Mouse (Mus musculus): ENCODE results near the gene Siva1.

Siva1 gene

DNA sequence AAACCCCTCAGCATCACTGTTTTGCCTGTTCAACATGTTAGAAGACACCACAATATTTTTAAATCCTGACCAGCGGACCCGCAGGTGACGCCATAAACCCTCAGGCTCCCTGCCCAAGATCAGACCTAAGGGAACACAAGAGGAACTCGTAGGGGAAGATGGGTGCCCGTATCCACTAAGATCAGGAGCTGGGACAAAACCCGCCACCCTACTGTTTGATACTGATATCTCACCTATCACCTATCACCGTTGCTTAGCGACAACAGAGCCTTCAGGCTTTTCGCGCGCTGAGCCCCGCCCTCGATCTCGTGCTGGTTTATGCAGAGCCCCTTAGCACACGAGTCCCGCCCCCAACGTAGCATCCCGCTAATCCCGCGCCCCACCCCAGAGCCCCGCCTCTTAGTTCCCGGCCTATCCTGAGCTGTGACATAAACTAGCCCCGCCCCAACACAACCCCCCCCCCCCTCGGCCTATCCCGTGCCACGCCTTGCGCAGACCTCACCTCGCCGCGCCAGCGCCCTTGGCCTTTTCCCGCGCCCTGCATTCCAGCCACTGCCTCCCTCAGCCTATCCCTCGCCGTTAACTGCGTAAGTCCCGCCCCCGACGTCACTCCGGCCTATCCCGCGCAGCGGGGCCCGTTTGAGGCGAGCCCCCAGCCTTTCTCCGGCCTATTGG is at the start of gene Siva1:
Gene Siva1 (plus strand): TSS at position 500 of the 675 bp plus-strand sequence.
- Histone ChIP-seq H3K9me3 (ENCODE audit: low read length) (no peaks in the 10 kb centered on the region), H3K27me3 (ENCODE audit: insufficient read depth, low read length) (peaks cover 3% of the 10 kb centered on the region; the same call in 1 of the 2 replicates), H3K36me3 (ENCODE audit: insufficient read depth, low read length) (peaks cover 34% of the 10 kb centered on the region), H3K4me1 (replicated peaks; ENCODE audit: low read depth, low read length) (peaks cover 44% of the 10 kb centered on the region), H3K4me3 (replicated peaks; ENCODE audit: low read length) (peak within 1 kb of the TSS; percentile 97)
- TF ChIP-seq CTCF (conservative IDR thresholded peaks at IDR 0.05; ENCODE audit: low read length): no peak
- TF ChIP-seq NANOG (IDR thresholded peaks at IDR 0.05; ENCODE audit: borderline replicate concordance, low read length): no peak
- no peak for TF ChIP-seq POU5F1 (IDR thresholded peaks at IDR 0.05; ENCODE audit: borderline replicate concordance, low read length)

DNA sequence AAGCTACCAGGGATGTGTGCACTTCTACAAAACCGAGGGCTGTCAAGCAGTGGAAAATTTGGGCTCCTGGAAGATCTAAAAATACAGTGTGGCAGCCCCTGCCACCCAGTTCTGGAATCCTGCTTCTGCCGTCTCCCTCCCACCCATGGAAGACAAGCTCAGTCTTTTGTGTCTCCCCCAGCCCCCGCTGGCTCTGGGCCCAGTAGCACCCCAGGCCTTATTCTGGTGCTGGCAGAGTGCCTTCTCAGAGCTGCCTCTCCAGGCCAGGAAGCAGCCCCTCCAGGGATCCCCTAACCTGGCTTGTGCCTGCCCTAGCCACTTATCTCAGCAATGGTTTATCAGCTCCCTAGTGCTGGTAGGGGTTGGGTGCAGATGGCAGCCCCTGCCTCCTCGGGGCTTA is 49.5 kb upstream of the Siva1 start:
- Histone ChIP-seq H3K9me3 (ENCODE audit: low read length) (no peaks in the 10 kb centered on the region), H3K36me3 (ENCODE audit: insufficient read depth, low read length) (peaks cover 10% of the 10 kb centered on the region; the same call in 1 of the 2 replicates), H3K4me3 (replicated peaks; ENCODE audit: low read length) (no peak overlapping the region), H3K4me1 (replicated peaks; ENCODE audit: low read depth, low read length) (peaks cover 72% of the 10 kb centered on the region), H3K27me3 (ENCODE audit: insufficient read depth, low read length) (peaks cover 21% of the 10 kb centered on the region)
- TF ChIP-seq NANOG (IDR thresholded peaks at IDR 0.05; ENCODE audit: borderline replicate concordance, low read length) (no peak), CTCF (conservative IDR thresholded peaks at IDR 0.05; ENCODE audit: low read length) (no peak), POU5F1 (IDR thresholded peaks at IDR 0.05; ENCODE audit: borderline replicate concordance, low read length) (no peak)

DNA sequence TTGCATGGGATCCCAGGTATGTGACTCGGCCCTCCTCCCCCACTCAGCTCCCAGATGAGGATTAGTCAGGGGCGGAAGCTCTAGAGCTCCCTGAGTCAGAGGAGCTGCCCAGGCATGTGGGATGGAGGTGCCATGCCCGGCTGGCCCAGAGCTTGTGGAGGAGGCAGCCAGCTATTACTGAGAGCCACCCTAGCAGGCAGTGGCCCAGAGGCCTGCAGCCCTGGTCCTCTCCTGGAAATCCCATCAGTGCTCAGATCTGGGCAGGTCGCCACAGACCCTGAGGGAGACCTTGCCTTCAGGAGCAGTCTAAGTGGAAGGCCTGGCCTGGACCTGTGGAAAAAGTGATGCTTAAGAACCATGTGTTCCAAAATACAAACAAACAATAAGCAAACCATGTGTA is 48.9 kb upstream of the Siva1 start:
- Histone ChIP-seq H3K36me3 (ENCODE audit: insufficient read depth, low read length) (peaks cover 14% of the 10 kb centered on the region), H3K4me3 (replicated peaks; ENCODE audit: low read length) (no peak overlapping the region), H3K9me3 (ENCODE audit: low read length) (no peaks in the 10 kb centered on the region), H3K4me1 (replicated peaks; ENCODE audit: low read depth, low read length) (peaks cover 76% of the 10 kb centered on the region), H3K27me3 (ENCODE audit: insufficient read depth, low read length) (peaks cover 17% of the 10 kb centered on the region)
- TF ChIP-seq CTCF (conservative IDR thresholded peaks at IDR 0.05; ENCODE audit: low read length): no peak
- TF ChIP-seq POU5F1 (IDR thresholded peaks at IDR 0.05; ENCODE audit: borderline replicate concordance, low read length): no peak
- TF ChIP-seq NANOG (IDR thresholded peaks at IDR 0.05; ENCODE audit: borderline replicate concordance, low read length): no peak

GRCm38 (mm10) chr12:112596454-112596853 is 48.0 kb upstream of the Siva1 start:
- Histone ChIP-seq H3K36me3 (ENCODE audit: insufficient read depth, low read length) (peaks cover 13% of the 10 kb centered on the region), H3K4me3 (replicated peaks; ENCODE audit: low read length) (no peak overlapping the region), H3K9me3 (ENCODE audit: low read length) (no peaks in the 10 kb centered on the region), H3K27me3 (ENCODE audit: insufficient read depth, low read length) (peaks cover 8% of the 10 kb centered on the region; the same call in 1 of the 2 replicates), H3K4me1 (replicated peaks; ENCODE audit: low read depth, low read length) (peaks cover 78% of the 10 kb centered on the region)
- TF ChIP-seq CTCF (conservative IDR thresholded peaks at IDR 0.05; ENCODE audit: low read length) (no peak), NANOG (IDR thresholded peaks at IDR 0.05; ENCODE audit: borderline replicate concordance, low read length) (no peak), POU5F1 (IDR thresholded peaks at IDR 0.05; ENCODE audit: borderline replicate concordance, low read length) (no peak)

- H3K4me1 ChIP-seq (replicated peaks; ENCODE audit: low read depth, low read length): peaks cover 78% of the 10 kb centered on the region
- H3K27me3 ChIP-seq (ENCODE audit: insufficient read depth, low read length): 0 out of 2 replicates have a peak, but pooled peaks cover 4% of the 10 kb centered on the region
- H3K36me3 ChIP-seq (ENCODE audit: insufficient read depth, low read length): peaks cover 15% of the 10 kb centered on the region
- H3K4me3 ChIP-seq (replicated peaks; ENCODE audit: low read length): no peak overlapping the region
- TF ChIP-seq POU5F1 (IDR thresholded peaks at IDR 0.05; ENCODE audit: borderline replicate concordance, low read length): no peak
- no peak for TF ChIP-seq CTCF (conservative IDR thresholded peaks at IDR 0.05; ENCODE audit: low read length)
- no peak for TF ChIP-seq NANOG (IDR thresholded peaks at IDR 0.05; ENCODE audit: borderline replicate concordance, low read length)
- H3K9me3 ChIP-seq (ENCODE audit: low read length): no peaks in the 10 kb centered on the region
Measured at GRCm38 (mm10) chr12:112596891-112597500, 47.5 kb upstream of the Siva1 start.

- H3K27me3 ChIP-seq (ENCODE audit: insufficient read depth, low read length): 0 out of 2 replicates have a peak, but pooled peaks cover 2% of the 10 kb centered on the region
- no peak overlapping the region for H3K4me3 ChIP-seq (replicated peaks; ENCODE audit: low read length)
- peaks cover 21% of the 10 kb centered on the region for H3K36me3 ChIP-seq (ENCODE audit: insufficient read depth, low read length)
- TF ChIP-seq POU5F1 (IDR thresholded peaks at IDR 0.05; ENCODE audit: borderline replicate concordance, low read length): no peak
- TF ChIP-seq NANOG (IDR thresholded peaks at IDR 0.05; ENCODE audit: borderline replicate concordance, low read length): no peak
- no peak for TF ChIP-seq CTCF (conservative IDR thresholded peaks at IDR 0.05; ENCODE audit: low read length)
- peaks cover 72% of the 10 kb centered on the region for H3K4me1 ChIP-seq (replicated peaks; ENCODE audit: low read depth, low read length)
- H3K9me3 ChIP-seq (ENCODE audit: low read length): no peaks in the 10 kb centered on the region
Measured at GRCm38 (mm10) chr12:112597618-112598017, 46.9 kb upstream of the Siva1 start.

DNA sequence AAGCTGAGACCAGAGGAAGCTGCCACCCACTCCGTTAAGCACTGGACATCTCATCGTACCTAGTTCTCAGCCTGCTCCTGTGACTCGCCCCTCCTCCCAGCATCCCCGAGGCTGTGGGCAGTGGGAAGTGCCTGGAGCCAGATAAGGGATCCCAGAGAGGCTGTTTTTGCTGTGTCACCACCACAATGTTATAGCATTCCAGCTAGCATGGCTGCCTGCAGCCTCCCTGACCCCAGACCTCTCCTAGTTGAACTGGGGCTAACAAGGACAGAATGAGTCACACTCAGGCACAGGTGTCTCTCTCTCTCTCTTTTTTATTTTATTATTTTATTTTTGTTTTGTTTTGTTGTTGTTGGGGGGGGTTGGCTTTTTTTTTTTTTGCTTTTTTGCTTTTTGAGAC is 45.3 kb upstream of the Siva1 start:
- peaks cover 36% of the 10 kb centered on the region for H3K36me3 ChIP-seq (ENCODE audit: insufficient read depth, low read length)
- H3K9me3 ChIP-seq (ENCODE audit: low read length): no peaks in the 10 kb centered on the region
- H3K4me1 ChIP-seq (replicated peaks; ENCODE audit: low read depth, low read length): peaks cover 57% of the 10 kb centered on the region
- no peak for TF ChIP-seq CTCF (conservative IDR thresholded peaks at IDR 0.05; ENCODE audit: low read length)
- no peak for TF ChIP-seq POU5F1 (IDR thresholded peaks at IDR 0.05; ENCODE audit: borderline replicate concordance, low read length)
- TF ChIP-seq NANOG (IDR thresholded peaks at IDR 0.05; ENCODE audit: borderline replicate concordance, low read length): no peak
- H3K4me3 ChIP-seq (replicated peaks; ENCODE audit: low read length): peak overlapping the region; percentile 20; the same call in 1 of the 2 replicates
- H3K27me3 ChIP-seq (ENCODE audit: insufficient read depth, low read length): 0 out of 2 replicates have a peak, but pooled peaks cover 2% of the 10 kb centered on the region

- Histone ChIP-seq H3K4me3 (replicated peaks; ENCODE audit: low read length) (peak overlapping the region; percentile 65), H3K36me3 (ENCODE audit: insufficient read depth, low read length) (peaks cover 42% of the 10 kb centered on the region), H3K9me3 (ENCODE audit: low read length) (no peaks in the 10 kb centered on the region), H3K4me1 (replicated peaks; ENCODE audit: low read depth, low read length) (peaks cover 51% of the 10 kb centered on the region), H3K27me3 (ENCODE audit: insufficient read depth, low read length) (0 out of 2 replicates have a peak, but pooled peaks cover 2% of the 10 kb centered on the region)
- no peak for TF ChIP-seq CTCF (conservative IDR thresholded peaks at IDR 0.05; ENCODE audit: low read length)
- no peak for TF ChIP-seq POU5F1 (IDR thresholded peaks at IDR 0.05; ENCODE audit: borderline replicate concordance, low read length)
- TF ChIP-seq NANOG (IDR thresholded peaks at IDR 0.05; ENCODE audit: borderline replicate concordance, low read length): no peak
Measured at GRCm38 (mm10) chr12:112599942-112600611, 44.4 kb upstream of the Siva1 start.

All from E14TG2a.4 (cell line).